Mouse (Mus musculus): ENCODE data around the gene Ap1s1.

- TF ChIP-seq CTCF (IDR thresholded peaks at IDR 0.05; ENCODE audit: insufficient read depth, low read length) (no peak), POLR2A (IDR thresholded peaks at IDR 0.05; ENCODE audit: borderline replicate concordance, extremely low read depth, low read depth, low read length) (no peak)
These were observed 39.1 kb upstream of the Ap1s1 start for GRCm38 (mm10) chr5:137085021-137085420.

All from lung, adult 2 months (tissue).